Mouse (Mus musculus) 3134 (cell line): Measurements from ENCODE around the gene Stk40.
"Not testable (repeated sequence)": the region's sequence is repeated elsewhere in the genome, so short reads cannot be mapped to it uniquely, and the experiment has no call there.

Source experiments
- DNase-seq: peaks from one replicate; pipeline ENCODE4 v3.0.0-alpha.2; 2011; ENCODE audit warnings: low spot score; ENCODE audit not compliant: insufficient read length; ENCODE audit errors: extremely low read depth

Gene Stk40

DNA sequence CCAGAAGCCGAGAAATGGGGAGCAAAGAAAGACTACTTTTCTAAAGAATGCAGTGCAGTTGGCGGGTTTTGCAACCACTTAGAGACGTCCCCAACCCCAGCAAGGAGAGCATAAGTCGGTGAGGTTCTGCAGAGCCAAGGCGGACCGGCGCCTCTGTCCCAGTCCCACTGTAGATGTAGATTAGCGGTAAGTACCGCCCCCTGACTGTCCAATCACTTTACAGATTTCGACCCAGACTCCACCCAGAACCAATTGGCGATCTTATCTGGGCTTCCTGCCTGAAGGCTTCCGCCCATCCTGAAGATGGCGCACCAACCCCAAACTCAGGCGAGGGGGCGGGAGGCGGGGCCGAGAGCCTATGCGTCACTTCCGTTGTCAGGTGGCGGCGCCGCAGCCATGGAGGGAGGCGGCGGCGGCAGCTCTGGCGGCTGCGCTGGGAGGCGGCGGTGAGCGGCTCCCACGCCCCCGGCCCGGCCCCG is at the start of gene Stk40:
Stk40 (plus strand) TSS at position 368 of the 479 bp plus-strand sequence.
- peak; percentile 92 for DNase-seq

DNA sequence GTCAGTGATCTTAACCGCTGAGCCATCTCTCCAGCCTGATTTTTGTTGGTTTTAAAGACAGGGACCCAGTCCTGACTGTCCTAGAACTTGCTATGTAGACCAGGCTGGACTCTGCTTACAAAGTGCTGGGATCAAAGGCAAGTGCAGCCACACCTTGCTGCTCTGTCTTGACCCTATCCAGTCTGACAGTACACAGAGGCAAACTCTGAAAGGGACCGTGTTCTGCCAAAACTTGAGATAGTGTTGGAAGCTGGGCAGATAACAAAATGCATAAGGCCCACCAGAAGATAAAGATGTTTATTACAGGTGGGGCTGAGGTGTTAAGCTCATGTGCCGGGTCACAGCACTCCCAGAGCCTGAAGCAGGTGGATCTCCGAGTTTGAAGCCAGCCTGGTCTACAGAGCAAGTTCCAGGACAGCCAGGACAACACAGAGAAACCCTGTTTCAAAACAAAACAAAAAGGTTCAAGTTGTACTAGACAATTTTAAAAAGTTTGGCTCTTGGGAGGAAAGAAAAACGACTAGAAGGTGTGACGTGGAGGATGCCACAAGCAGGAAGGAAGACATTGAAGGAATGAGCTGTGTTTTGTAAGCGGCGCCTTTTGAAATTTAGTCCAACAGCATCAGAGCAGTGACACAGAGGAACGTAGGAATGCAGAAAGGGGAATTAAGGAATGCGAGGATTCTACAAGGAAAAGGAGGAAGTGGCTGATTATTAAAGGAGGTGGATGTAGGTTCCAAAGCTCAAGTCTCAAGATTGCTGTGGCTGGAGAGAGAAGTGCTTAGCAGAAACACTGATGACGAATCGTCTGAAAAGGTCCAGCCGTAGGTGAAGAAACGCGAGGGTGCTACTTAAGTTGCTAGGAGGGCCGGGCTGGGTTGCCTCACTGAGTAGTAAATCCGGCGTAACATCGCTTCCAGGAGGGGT is 46.3 kb upstream of the Stk40 start:
- no peak for DNase-seq

DNA sequence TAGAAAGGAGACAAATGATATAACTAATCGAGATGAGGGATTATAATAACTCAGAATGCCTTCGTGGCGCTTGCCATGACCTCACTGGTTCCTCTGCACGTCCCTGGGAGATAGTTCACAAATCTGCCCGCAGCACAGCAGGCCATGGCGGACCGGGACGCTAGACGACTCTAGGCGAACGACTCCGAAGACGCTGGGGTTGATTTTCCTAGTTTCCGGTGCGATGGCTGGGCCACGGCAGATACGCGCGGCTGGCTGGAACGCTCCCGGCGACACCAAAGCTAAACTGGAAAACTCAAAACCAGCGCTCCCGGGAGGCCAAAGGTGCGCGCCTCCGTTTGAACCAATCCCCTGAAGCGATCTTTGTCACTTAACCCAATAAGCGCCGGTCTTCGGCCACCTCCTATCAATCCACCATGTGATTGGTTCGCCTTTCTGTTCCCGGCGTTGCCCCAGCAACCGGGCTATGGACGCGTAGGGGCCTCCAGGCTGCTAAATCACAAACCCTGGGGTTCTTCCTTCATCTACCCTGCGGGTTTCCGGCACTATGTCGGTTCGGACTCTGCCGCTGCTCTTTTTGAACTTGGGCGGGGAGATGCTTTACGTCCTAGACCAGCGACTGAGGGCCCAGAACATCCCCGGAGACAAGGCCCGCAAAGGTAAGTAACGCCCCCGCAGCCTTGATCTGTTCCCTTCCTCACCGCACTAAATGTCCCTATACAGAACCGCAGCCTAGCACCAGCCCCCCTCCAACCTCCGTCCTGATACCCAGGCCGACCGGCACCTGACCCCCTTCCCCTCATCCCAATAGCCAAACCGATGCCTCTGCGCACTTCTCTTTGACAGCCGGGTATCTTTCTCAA is 45.4 kb upstream of the Stk40 start, which contains the start of gene Oscp1:
Oscp1 (plus strand) TSS at position 432 of the 863 bp plus-strand sequence.
- DNase-seq = peak; percentile 81

DNA sequence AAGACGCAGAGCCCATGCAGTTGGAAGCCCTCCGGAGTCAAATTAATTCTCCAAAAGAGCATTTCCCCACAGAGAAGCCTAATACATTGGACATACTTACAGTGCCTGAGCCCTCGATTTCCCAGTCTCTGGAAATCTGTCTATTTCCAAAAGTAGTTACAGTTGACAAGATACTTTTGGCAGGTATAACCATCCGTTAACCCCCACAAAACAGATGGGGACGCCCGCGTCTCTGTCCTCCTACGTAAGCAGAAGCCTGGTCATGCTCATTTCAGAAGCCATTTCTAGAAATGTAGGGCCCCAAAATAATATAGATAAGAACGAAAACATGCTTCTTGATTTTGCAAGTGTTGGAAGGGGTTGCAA is 44.8 kb upstream of the Stk40 start:
- no peak for DNase-seq

DNA sequence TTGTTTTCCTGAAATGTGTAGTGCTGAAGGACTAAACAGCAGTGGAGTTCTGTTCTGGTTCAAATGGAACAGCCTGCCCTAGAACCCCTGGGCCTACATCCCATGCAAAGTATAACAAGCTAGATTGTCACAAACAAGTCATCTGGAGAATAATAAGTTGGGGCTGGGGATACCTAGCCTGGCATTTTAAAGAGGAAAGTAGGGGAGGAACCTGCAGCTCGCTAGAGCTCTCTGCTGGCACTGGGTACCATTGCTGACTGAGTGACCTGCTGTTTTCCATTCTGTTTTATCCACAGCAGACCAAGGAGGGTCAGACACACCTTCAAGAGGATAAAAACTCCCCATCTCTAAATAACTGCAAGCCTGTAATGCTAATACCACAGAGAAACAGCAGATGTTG is 40.9 kb upstream of the Stk40 start:
- DNase-seq = no peak

DNA sequence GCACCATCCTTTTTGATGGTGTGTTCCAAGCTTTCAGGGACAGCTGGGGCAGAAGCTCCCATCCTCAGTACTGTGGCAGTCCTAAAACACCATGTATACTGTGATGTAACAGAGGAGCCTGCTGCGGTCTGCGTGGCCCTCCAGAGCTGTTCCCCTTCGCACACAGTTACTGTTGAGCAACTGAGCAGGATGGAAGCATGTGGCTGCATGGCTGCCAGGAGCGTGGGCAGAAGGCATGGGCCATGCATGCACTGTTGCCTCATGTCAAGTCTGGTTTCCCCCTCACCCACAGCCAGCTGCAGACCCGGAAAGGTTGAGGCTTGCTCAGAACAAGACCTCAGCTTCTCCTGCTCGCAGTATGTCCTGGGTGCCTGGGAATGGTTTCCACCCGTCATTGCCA is 38.5 kb upstream of the Stk40 start:
- DNase-seq = no peak

DNA sequence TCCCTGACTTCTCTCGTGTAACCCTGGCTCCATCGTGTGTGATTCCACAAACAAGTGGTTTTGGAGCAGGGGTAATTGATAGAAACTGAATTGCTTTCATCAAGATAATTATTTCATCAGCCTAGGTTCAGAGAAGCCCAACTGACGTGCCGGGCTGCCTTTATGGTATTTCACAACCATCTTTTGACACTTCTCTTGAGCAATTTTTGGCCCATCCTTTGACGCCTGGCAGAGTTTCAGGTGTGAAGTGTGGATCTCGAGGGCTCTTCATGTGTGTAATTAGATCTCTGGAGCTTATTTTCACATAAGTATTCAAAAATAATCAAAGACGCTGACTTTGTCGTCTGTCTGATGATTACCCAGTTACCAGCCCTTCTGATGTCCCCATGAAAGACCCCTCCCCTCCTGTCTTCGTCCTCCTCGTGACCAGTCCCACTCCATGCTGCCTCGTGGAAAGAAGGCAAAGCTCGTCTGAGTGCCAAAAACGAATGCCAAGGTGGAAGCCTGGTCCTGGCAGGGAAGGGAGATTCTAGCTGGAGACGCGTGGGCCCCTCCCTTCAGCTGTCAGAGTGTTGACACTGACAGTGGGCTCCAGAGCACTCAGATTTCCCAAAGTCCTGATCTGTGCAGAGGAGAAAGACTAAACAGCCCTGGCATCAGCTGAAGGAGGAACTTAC is 36.2 kb upstream of the Stk40 start:
- no peak for DNase-seq

DNA sequence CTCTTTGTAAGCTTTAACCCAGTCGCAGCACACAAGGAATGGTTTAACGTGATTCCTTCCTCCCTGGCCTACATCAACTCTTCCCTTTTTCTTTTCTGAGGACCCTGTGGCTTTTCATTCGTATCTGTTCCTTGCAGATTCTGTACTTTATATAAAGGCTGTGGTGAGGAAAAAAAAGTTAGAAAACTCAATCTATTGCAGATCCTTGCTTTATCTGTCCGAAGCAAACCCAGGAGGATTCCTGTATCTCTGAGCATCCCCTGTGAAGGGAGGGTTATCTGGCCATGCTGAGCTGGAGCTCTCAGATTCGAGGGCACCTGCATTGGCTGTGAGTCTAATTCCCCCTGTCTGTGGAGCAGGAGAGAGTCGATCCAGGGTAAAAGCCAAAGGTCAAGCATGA is 34.9 kb upstream of the Stk40 start:
- no peak for DNase-seq

DNA sequence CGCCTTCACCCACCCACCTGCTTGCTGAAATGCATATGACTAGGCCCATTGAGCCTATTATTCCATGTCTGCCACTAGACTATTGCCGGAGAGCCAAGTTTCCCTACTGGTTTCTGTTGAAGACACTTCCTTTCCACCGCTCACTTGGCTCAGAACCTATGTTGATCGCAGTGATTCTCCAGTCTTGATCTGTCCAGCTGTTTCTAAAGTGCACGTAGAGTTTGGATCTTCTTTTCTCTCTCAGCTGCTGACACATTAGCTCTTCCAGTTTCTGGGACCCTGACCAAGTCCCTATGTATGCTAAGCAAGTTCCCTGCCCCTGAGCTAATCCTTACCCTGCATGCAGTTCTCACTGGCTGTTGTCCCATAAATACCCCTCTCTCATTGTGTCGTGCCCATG is 25.9 kb upstream of the Stk40 start:
- no peak for DNase-seq

DNA sequence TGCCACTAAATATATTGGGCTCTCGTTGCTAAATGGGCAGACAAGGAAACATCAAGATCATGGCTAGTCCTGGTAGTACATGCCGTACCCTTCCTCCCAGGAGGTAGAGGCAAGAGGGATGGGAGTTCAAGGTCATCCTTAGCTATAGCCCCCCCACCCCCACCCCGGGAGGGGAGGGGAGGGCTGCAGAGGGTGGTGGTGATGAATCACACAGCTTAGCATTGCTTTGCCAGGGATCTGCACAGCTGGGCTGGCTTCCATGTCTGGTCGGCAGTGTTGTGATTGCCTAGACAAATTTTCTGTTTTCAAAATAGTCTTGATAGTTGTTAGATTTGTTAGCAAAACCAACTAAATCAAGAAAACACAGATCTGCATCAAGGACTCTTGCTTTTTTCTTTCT is 24.5 kb upstream of the Stk40 start:
- no peak for DNase-seq

DNA sequence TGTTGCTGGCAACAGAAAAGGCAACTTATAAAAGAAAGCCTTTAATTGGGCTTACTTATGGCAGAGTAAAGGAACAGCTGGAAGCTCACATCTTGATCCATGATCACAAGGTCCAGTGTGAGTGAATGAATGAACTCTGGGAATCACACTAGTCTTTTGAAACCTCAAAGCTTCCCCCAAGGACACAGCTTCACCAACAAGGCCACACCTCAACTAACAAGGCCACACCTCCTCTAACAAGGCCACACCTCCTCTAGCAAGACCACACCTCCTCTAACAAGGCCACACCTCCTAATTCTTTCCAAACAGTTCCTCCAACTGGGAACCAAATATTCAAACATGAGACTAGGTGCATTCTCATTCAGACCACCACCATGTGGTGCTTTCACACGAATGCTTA is 22.2 kb upstream of the Stk40 start:
- no peak for DNase-seq

DNA sequence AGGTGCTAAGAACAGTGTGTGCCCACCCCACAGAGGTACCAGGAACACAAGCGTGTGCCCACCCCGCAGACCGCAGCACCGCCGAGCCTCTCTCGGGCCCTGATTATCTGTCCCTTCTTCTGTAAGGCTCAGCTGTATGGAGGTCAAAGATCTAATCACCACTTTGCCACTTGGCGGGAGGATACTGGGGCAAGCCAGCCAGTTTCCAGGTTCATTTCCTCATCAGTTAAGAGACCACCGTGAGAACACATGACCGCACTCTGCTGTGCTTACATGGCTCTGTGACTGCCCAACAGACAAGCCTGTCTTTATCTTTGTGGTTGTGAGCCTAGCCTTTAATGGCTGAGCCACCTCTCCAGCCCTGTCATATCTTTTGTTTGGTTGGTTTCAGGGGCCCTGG is 20.7 kb upstream of the Stk40 start:
- no peak for DNase-seq

DNA sequence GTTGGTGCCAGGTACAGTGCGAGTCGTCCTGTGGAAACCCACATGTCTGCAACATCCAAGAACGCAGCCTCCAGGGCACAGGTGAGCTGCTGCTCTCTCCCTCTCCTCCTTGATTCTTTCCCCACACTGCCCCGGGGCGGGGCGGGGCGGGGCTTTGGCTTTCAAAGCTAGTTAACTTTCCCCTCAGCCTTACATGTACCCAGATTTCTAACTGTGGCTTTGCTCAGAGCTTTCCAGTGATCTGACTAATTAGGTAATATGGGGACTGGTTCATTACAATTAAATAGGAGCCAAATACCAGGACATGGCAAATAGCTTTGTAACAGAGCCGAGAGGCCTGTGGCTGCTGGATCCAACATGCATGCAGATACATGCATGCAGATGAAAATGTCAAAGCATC is 19.4 kb upstream of the Stk40 start:
- no peak for DNase-seq

DNA sequence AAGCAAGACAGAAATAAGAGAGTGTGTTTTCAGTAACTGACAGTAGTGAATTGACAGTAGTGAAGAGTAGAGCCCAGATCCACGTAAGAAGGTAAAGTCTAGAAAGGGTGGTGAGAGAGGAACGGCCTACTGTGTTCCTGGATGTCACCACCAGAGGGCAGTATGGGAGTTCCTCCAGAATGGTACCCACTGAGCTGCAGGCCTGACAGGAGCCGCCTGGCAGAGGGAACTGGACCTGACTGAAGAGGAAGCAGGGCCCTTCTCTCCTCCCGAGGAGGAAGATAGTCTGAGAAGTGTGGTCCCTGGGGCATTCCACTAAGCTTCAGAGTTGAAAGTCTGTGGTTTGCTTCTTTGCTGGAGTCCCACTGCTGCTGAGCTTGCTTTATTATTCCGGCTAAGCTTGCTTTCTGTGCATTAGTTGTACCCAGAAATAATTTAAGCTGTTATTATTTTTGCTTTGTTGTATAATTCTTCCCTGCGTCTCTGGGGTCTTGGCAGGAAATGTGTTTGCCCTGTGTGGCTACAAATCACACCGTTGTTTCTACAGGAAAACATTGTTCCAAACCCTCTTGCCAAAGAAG is 17.7 kb upstream of the Stk40 start:
- peak; percentile 39 for DNase-seq

DNA sequence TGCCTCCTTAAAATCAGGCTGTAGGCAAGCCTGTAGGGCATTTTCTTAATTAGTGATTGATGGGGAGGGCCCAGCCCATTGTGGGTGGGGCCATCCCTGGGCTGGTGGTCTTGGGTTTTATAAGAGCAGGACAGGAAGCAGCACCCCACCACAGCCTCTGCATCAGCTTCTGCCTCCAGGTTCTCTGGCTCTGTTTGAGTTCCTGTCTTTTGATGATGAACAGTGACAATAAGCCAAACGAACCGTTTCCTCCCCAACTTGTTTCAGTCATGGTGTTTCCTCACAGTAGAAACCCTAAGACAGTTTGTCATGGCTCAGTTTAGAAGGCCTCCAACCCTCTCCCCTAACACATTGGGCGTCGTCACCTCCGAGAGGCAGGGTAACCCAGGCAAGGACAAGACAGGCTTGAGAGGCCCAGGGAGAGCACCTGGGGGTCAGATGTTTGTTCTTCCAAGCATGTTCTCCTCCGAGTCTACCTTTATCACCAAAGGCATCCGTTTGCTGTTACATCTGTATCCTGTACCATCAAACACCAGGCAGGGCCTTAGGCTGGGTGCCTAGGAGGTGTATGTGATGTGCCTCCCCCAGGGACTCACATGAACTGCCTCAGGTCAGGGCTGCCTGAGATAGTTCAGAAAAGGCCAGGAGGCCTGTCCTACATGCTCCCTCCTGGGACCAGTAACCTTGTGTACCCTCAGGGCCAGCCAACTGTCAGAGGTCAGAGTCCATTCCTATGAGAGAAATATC is 13.5 kb upstream of the Stk40 start:
- DNase-seq = no peak

DNA sequence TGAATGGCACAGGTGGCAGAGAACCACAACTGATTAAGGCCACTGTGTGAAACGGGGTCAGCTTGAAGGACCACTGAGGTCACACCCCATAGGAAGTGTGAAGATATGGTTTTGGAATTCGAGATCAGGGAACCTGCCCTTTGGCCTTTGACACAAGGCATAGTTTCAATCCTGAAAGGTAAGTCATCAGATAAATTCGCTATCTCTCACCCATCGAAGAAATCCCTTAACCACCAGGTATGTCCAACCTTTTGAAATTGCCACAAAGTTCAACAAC is 13.0 kb upstream of the Stk40 start:
- no peak for DNase-seq

DNA sequence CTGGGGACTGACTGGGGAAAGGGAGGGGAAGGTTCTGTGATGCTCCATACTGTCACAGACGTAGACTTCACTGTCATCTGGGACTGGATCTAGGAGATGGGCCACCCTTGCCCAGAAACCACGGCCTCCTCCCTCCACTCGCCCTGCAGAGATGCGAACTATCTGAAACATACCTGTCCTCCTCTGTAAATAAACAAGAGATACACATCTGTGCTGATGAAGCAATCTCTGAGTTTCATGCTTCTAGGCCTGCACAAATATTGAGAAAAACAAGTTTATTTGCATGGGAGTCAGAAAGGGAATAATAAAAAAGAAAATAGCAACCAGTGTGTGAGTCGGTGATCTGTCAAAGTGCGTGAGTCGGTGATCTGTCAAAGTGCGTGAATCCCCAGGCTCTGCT is 11.9 kb upstream of the Stk40 start:
- no peak for DNase-seq

DNA sequence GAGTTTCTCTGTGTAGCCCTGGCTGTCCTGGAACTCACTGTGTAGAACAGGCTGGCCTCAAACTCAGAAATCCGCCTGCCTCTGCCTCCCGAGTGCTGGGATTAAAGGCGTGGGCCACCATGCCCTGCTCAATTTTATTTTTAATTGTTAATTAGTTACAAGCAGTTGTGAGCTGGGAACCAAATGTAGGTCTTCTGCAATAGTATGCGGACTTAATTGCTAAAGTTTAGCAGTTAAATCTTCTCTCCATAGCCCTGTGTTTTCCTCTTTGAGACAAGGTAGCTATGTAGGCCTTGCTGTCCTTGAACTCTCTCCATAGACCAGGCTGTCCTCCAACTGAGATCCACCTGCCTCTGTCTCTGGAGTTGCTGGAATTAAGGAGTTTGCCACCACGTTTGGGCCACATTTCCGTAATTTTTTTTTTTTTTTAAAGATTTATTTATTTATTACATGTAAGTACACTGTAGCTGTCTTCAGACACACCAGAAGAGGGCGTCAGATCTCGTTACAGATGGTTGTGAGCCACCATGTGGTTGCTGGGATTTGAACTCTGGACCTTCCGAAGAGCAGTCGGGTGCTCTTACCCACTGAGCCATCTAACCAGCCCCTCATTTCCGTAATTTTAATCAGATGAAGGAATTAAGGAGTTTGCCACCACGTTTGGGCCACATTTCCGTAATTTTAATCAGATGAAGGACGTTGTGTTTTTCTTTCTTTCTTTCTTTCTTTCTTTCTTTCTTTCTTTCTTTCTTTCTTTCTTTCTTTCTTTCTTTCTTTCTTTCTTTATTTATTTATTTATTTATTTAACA is 7.9 kb upstream of the Stk40 start:
- DNase-seq = not testable (repeated sequence)

DNA sequence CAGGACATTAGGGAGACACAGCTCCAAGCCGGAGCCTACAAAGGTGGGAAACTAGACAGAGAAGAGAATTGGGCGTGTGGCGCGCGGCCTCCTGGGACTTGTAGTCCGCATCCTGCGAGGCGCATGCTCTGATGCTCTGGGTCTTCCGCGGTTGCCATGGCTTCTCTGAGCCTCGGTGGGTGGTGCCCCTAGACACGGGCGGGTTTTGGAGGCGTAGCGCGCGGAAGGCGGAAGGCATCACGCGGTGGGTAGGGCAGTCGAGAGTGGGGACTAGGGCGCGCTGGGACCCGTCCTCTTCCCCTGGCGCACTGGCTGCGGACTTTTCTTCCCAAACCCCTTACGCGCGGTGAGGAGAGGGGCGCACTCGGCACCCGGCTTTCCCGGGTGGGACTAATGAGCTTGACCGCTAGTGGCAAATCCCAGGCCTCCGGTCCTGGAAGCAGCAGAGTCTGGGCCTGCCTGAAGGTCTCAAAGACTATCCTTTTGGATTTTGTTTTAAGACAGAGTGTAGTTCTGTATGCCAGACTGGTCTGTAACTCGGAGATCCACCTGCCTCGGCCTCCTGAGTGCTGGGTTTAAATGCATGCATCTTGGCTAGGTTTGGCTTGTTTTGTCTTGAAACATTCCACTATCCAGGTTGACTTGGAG is 7.2 kb upstream of the Stk40 start, which contains the start of gene Lsm10:
Lsm10 (plus strand) TSS at position 160 of the 648 bp plus-strand sequence.
- peak; percentile 91 for DNase-seq
